Comparison of ENCODE assay signal across 8 mouse cellular contexts in the genomic region with DNA sequence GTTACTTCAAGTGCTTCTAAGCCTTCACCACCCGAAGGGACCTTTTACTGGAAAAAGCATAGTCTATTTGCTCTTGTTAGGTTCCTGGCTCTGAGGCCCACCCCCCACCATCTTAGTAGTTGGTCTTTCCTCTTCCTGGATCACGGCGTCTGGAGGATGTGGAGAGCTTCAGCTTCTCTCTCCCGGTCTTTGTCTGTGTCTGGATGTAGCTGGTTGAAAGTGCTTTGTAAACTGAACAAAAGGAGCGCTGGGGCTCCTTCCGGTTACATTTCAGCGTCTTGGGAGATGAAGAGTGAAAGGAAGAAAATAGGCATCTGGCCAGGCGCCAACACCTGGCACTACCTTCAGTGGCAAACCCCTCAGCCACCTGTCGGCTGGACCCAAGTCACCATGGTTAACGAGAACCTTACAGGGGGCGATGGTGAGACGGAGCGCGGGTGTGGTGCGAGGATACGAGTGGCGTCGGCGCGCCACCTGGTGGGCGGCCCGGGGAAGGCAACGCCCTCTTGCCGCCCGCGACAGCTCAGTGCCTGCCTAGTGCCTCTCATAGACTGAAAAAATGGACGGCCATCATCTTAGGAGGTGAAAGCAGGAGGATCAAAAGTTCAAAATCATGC. TPM values are rescaled to one million over a fixed set of nuclear protein-coding genes. Genes with fewer than 3 reads are reported as not detected.
DNase-seq lines count a peak whose midpoint lies in the region; ATAC-seq lines count a peak whose summit lies in the region.

No protein-coding gene starts in this region.

- 7% methylated on average over 27 of the region's 27 CpGs for WGBS in embryonic facial prominence, embryonic 12.5 days
- 6% methylated on average over 27 of the region's 27 CpGs for WGBS in limb, embryonic 13.5 days
- WGBS in midbrain, embryonic 15.5 days: 3% methylated on average over 27 of the region's 27 CpGs

- ATAC-seq in embryonic facial prominence, embryonic 12.5 days (ENCODE audit: insufficient number of reproducible peaks, insufficient read depth, low FRiP score, low TSS enrichment): peak; percentile 19
- ATAC-seq in limb, embryonic 13.5 days (ENCODE audit: low FRiP score, low read depth): peak; percentile 46; the same call in 1 of the 2 replicates
- peak; percentile 82 for ATAC-seq in midbrain, embryonic 15.5 days (replicated peaks)

- H3K9ac ChIP-seq in embryonic facial prominence, embryonic 12.5 days: no peak overlapping the region
- no peak overlapping the region for H3K9ac ChIP-seq in limb, embryonic 13.5 days
- H3K9ac ChIP-seq in midbrain, embryonic 15.5 days: peak overlapping the region; percentile 8; the same call in 1 of the 2 replicates

- H3K9me3 ChIP-seq in embryonic facial prominence, embryonic 12.5 days: no peaks in the 10 kb centered on the region
- no peaks in the 10 kb centered on the region for H3K9me3 ChIP-seq in limb, embryonic 13.5 days
- no peaks in the 10 kb centered on the region for H3K9me3 ChIP-seq in midbrain, embryonic 15.5 days

- H3K36me3 ChIP-seq in embryonic facial prominence, embryonic 12.5 days: no peaks in the 10 kb centered on the region
- H3K36me3 ChIP-seq in limb, embryonic 13.5 days: no peaks in the 10 kb centered on the region
- H3K36me3 ChIP-seq in midbrain, embryonic 15.5 days (replicated peaks): no peaks in the 10 kb centered on the region

- H3K27me3 ChIP-seq in embryonic facial prominence, embryonic 12.5 days: 0 out of 2 replicates have a peak, but pooled peaks cover 2% of the 10 kb centered on the region
- peaks cover 10% of the 10 kb centered on the region; the same call in 1 of the 2 replicates for H3K27me3 ChIP-seq in limb, embryonic 13.5 days
- peaks cover 14% of the 10 kb centered on the region; the same call in 1 of the 2 replicates for H3K27me3 ChIP-seq in midbrain, embryonic 15.5 days (replicated peaks)

- no peak overlapping the region for H3K27ac ChIP-seq in embryonic facial prominence, embryonic 12.5 days
- no peak overlapping the region for H3K27ac ChIP-seq in limb, embryonic 13.5 days
- peak overlapping the region; percentile 68 for H3K27ac ChIP-seq in midbrain, embryonic 15.5 days

- H3K4me1 ChIP-seq in embryonic facial prominence, embryonic 12.5 days: peaks cover 38% of the 10 kb centered on the region
- H3K4me1 ChIP-seq in limb, embryonic 13.5 days: peaks cover 50% of the 10 kb centered on the region
- H3K4me1 ChIP-seq in midbrain, embryonic 15.5 days: peaks cover 19% of the 10 kb centered on the region

- H3K4me3 ChIP-seq in embryonic facial prominence, embryonic 12.5 days: peak overlapping the region; percentile 14; the same call in 1 of the 2 replicates
- H3K4me3 ChIP-seq in limb, embryonic 13.5 days: 0 out of 2 replicates have a peak overlapping the region, but pooled peaks have one; percentile 22
- peak overlapping the region; percentile 29 for H3K4me3 ChIP-seq in midbrain, embryonic 15.5 days

- peak overlapping the region; percentile 41 for H3K4me2 ChIP-seq in embryonic facial prominence, embryonic 12.5 days (replicated peaks)
- peak overlapping the region; percentile 58 for H3K4me2 ChIP-seq in limb, embryonic 13.5 days (replicated peaks)
- H3K4me2 ChIP-seq in midbrain, embryonic 15.5 days: peak overlapping the region; percentile 47

- DNase-seq in 3T3-L1 (ENCODE audit: low read depth, low spot score): peak; percentile 83
- DNase-seq in adrenal gland, postnatal 36 days: peak; percentile 89 to 94
- peak; percentile 82 for DNase-seq in heart, adult 8-10 months (ENCODE audit: low spot score)
- peak; percentile 86 for DNase-seq in kidney, adult 9 months
- DNase-seq in spleen, adult 18-20 months: peak; percentile 71 to 89

RNA-seq across cellular contexts. Expression of gene Nxph3, which starts 6.2 kb away (rescaled TPM):
- total RNA-seq in adrenal gland, postnatal 36 days (2021): 1 to 10 TPM; 1.6 to 6.0 TPM
- 1.3 and 1.8 TPM in 2 replicates for polyA plus RNA-seq in embryonic facial prominence, embryonic 12.5 days (2016; fragmentation: Nextera tagmentation; extraction: Ambion mirVana)
- total RNA-seq in heart, adult 8-10 months (2022): under 1 TPM; 0.41 to 0.76 (median 0.50) TPM
- polyA plus RNA-seq in limb, embryonic 13.5 days (2015; fragmentation: Nextera tagmentation; extraction: Ambion mirVana): 0.98 and 1.1 TPM in 2 replicates
- 3.2 and 4.4 TPM in 2 replicates for polyA plus RNA-seq in midbrain, embryonic 15.5 days (2015; fragmentation: Nextera tagmentation; extraction: Ambion mirVana)

Comparison
In these comparisons a context has a peak if more than half of its experiments do, and no peak if none do; other contexts are left out.
1. ATAC-seq: peak in every context shown above with its lines; median percentile 82 in midbrain, embryonic 15.5 days; 46 in limb, embryonic 13.5 days; 19 in embryonic facial prominence, embryonic 12.5 days.